Mouse (Mus musculus): ENCODE measurements around the gene Pkp4.
A peak's percentile ranks its signal among the peaks of the same experiment; 100 is the strongest.

The Pkp4 gene

GRCm38 (mm10) chr2:59219997-59220789 lies 59.5 kb downstream of the Pkp4 start:
- DNase-seq (ENCODE audit: low spot score in 2 of 2) = no peak

DNA sequence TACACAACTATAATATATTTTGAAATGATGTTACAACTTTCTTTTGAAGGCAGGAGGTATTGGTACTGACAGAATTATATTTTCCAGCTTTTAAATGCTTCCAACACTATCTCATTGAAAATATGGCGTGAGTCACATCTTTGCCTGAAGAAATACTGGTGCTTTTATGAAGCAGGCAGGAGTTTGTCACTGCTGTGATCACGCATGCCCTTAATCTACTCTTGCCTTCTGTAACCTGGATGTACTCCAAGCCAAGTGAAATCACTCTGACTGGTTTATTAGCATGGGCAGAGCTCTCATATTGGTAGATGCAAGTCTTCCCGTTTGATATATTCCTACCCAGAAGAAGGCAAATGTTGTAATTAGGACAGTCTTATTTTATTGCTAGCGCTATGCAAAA lies 65.7 kb downstream of the Pkp4 start:
- DNase-seq (ENCODE audit: low spot score in 2 of 2) = no peak

GRCm38 (mm10) chr2:59227011-59227410 lies 66.4 kb downstream of the Pkp4 start:
- DNase-seq (ENCODE audit: low spot score in 2 of 2) = no peak

DNA sequence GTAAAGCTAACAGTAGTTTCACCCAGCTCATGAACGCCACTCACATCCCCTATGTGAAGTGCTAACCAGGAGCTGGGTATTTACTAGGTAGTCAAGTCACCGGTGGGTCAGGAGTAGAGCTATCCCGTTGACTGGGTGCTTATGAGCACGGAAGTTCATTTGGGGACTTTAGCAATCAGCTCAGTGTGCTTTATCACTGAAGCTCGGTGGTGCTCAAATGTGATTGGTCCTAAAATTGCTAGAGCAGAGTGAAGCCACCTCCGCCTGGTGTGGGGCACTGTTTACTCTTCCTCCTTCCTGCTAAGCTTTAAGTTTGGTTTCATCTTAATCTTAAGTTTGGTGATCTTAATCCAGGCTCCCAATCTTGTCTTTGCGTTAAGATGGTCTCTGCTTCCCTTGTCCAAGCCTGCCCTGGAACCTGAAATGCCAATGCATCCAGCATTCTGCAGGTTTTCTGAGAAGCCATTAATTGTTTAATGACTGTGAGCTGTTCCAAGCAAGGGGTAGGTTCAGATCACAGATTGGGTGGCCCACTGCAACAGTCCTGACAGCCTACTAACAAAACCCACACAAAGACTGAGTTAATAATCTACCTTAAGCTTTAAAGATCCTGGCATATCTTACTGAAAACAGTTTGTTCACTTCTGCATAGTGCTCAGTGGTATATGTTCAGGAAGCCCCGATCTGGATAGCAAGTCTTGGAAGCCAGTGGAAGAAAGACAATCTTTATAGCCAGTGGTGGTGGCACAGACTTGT lies 67.0 kb downstream of the Pkp4 start:
- DNase-seq (ENCODE audit: low spot score in 2 of 2) = no peak

GRCm38 (mm10) chr2:59229250-59229895 lies 68.7 kb downstream of the Pkp4 start:
- no peak for DNase-seq (ENCODE audit: low spot score in 2 of 2)

DNA sequence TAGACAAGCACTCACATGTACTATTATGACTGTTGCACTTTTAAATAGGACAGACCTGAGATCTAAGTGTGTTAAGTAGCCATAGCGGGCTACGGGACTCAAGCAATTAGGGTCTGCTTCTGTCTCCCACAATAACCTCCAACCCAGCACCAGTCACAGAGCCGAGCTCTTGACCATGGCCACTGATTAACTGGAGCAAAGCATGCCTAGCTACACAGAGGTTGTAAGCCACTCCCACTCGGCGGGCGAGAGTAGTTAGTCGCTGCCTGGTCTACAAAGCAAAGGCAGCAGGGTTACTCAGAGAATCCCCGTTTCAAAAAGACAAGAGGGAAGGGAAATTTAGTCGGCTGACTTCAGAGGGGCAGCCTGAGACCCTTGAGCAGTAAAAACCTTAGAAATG lies 70.0 kb downstream of the Pkp4 start:
- DNase-seq (ENCODE audit: low spot score in 2 of 2) = no peak

GRCm38 (mm10) chr2:59231514-59231913 lies 70.9 kb downstream of the Pkp4 start:
- no peak for DNase-seq (ENCODE audit: low spot score in 2 of 2)

GRCm38 (mm10) chr2:59233294-59233923 lies 72.8 kb downstream of the Pkp4 start:
- no peak for DNase-seq (ENCODE audit: low spot score in 2 of 2)

DNA sequence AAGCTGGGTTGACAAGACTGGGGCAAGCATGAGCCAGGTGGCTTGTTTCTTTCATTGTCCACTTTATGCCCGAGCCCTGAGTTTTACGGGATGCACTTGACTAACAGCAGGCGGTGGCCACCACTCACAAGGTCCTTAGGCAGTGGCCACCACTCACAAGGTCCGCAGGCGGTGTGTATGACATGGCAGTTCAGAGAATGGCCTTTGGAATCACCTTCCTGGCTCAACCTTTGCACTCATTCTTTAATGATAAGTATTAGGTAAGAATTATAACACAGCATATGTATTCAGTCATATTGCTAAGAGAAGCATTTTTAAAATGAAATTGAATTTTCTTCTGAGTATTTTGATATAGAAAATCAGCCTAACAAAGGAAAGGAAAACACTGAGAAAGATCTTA lies 73.3 kb downstream of the Pkp4 start:
- DNase-seq (ENCODE audit: low spot score in 2 of 2) = no peak

DNA sequence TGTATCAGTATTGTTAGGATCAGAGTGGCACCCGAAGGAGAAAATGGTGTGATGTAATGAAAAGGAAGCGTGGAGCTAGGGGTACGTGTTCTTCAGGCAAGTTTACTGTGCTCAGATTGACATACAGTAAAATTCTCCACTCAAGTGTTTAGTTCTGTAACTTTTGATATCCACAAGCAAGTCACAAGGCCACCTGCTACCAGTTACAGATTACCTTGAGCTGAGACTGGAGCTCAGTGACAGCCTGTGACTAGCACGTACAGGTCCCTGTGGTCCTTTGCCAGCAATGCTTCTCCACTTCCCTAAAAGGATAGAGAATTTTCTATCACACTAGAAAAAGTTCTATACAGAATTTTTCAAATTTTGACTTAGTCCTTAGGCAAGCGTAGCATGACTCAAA lies 73.9 kb downstream of the Pkp4 start:
- DNase-seq (ENCODE audit: low spot score in 2 of 2) = no peak

DNA sequence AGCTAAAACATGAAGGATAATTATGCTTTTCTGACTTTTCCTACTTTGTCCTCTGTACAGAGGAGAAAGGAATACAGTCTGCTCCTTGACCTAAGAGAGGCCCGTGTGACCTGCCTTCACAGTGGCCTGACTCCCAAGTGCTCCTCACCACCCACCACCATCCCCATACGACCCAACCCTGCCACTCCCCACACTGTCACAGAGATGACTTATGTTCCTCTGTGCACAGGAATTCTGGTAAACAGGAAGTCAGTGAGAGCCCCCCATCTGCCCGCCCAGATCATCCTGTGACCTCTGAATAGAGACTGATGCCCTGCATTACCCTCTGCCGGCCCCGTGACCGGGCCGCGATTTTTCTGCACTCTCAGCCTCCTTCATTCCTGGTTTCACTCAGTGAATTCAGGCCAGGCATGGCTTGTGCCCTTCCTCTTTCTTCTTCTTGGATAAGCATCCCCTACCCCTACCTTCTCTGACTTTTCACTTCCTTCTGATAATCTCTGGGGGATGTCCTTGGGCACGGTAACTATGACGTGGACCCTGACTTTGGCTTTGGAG lies 79.3 kb downstream of the Pkp4 start:
- peak in 1 of 2 experiments; percentile 26 for DNase-seq (ENCODE audit: low spot score in 2 of 2)

DNA sequence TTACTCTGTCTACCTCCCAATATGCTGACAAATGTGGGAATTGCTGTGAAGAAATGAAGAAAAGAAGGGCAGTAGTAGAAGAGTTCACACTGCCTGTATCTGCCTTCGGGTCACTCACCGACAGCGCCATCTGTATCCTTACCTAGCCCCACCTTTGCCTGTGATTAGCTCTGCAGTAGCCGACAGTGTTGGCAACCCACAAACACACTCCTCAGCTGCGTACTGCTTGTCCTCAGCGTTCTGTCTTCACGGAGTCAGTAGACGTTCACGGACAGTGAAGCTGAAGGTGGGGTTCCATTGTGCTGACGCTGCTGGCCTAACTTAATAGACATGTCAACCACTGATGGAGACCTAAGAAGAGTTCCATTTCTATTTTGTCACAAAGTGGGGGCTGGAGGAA lies 81.5 kb downstream of the Pkp4 start:
- DNase-seq (ENCODE audit: low spot score in 2 of 2) = no peak

- DNase-seq (ENCODE audit: low spot score in 2 of 2) = peak in 1 of 2 experiments; percentile 20
Observed at GRCm38 (mm10) chr2:59244273-59245097, 83.8 kb downstream of the Pkp4 start.

DNA sequence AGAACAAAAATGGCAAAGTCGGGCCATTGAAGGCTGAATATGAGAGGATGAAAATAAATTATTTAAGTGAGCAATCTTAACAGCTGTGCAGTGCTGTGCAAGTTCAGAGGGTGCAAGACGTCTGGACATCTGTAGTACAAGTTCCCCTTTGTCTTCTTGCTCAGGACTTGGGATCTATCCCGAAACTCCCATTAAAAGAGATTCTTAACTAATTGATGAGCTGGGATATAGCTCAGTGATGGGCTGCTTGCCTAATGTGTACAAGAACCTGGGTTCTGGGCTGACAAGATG lies 84.4 kb downstream of the Pkp4 start:
- no peak for DNase-seq (ENCODE audit: low spot score in 2 of 2)

DNA sequence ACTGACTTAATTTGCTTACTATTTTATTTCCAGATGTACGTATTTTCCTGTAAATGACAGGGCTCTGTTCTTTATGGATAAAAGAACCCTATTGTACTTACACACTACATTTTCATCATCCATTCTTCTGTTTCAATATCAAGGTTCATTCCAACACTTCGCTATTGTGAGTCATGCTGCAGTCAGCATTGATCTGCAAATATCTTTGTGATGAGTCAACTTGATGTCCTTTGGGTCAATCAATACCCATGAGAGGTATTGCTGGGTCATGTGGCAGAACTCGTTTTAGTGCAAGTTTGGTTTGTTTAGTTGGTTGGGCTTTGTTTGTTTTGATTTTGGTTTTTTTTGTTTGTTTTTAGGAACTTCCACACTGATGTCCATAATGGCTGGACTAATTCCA lies 88.2 kb downstream of the Pkp4 start:
- DNase-seq (ENCODE audit: low spot score in 2 of 2) = no peak

DNA sequence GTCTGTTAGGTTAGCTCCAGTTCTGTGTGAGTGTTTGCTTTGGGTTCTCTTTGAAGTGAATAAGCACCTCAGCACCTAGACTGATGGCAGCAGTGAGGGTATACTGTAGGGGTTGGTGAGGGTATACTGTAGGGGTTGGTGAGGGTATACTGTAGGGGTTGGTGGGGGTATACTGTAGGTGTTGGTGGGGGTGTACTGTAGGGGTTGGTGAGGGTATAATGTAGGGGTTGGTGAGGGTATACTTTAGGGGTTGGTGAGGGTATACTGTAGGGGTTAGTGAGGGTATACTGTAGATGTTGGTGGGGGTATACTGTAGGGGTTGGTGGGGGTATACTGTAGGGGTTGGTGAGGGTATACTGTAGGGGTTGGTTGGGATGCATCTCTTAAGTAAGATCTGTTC lies 92.2 kb downstream of the Pkp4 start:
- DNase-seq (ENCODE audit: low spot score in 2 of 2) = no peak

DNA sequence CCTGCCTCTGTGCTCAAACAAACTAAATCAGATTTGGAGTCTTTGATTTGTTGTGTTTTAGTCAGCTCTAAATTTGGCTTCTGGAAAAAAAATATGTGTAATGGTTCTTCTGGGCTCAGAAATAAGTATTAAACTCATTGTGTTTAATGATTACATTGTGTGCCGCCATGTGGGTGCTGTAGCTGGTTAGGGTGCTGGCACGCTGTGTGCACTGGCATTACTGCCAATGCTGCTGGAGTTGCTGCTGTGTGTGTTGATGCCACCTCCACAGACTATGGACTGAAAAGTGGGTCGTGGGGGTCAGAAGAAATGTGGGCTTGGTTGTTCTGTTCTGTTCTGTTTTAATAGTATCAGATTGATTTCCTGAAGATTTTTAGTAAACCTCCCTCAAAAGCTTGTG lies 92.8 kb downstream of the Pkp4 start:
- no peak for DNase-seq (ENCODE audit: low spot score in 2 of 2)

GRCm38 (mm10) chr2:59258821-59259231 lies 98.2 kb downstream of the Pkp4 start:
- peak in 1 of 2 experiments; percentile 50 for DNase-seq (ENCODE audit: low spot score in 2 of 2)

- no peak for DNase-seq (ENCODE audit: low spot score in 2 of 2)
Observed at GRCm38 (mm10) chr2:59259346-59259745, 98.7 kb downstream of the Pkp4 start.

- DNase-seq (ENCODE audit: low spot score in 2 of 2) = no peak
Observed at GRCm38 (mm10) chr2:59261203-59261602, 100.6 kb downstream of the Pkp4 start.

- DNase-seq (ENCODE audit: low spot score in 2 of 2) = no peak
Observed at GRCm38 (mm10) chr2:59266428-59266827, 105.8 kb downstream of the Pkp4 start.

All from right cerebral cortex, postnatal 10 days (tissue).